Mouse (Mus musculus): Measurements from ENCODE around the gene Glb1. TPM values are rescaled to one million over a fixed set of nuclear protein-coding genes. Genes with fewer than 3 reads are reported as not detected.
"Not testable (repeated sequence)": the region's sequence is repeated elsewhere in the genome, so short reads cannot be mapped to it uniquely, and the experiment has no call there.

Glb1 gene
- polyA plus RNA-seq, 1 experiment from 2014 or later, result 24.4 TPM

DNA sequence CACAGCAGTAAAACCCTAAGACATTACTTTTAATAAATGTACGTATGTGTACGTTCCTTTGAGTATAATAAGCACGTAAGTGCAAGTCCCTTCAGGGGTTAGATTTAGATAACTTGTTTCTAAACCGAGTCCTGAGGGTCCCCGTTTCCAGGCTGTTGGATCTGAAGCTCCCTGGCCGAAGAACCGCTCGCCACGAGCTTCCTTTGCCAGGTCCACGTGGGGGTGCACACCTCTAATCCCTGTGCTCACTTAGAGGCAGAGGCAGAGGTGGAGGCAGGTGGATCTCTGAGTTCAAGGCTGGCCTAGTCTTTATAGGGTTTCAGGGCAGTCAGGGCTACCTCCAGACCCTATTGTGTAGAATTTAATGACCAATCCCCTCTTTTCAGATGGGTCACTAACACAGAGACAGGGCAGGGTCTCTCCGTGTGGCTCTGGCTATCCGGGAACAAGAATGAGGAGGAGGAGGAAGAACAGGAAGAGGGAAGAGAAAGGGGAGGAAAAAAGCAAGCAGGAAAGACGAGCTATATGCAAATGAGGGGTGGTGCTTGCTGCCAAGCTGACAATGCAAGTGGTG lies 117.1 kb downstream of the Glb1 start:
- Histone ChIP-seq H3K27ac (replicated peaks; ENCODE audit: low read depth, low read length) (no peak overlapping the region), H3K27me3 (ENCODE audit: control insufficient read depth, insufficient read depth, low read length) (no peaks in the 10 kb centered on the region), H3K9me3 (ENCODE audit: control insufficient read depth, low read length) (peaks cover 11% of the 10 kb centered on the region), H3K4me1 (ENCODE audit: control insufficient read depth, insufficient read depth, low read length) (no peaks in the 10 kb centered on the region), H3K36me3 (ENCODE audit: control insufficient read depth, insufficient read depth, low read length) (peaks cover 19% of the 10 kb centered on the region), H3K4me3 (ENCODE audit: low read depth, low read length) (no peak overlapping the region), H3K9ac (ENCODE audit: low read length) (no peak overlapping the region), H3K4me2 (ENCODE audit: low read depth, severe bottlenecking) (no peak overlapping the region)
- DNase-seq (ENCODE audit: low spot score) (no peak), ATAC-seq (ENCODE audit: insufficient number of reproducible peaks, low FRiP score, low TSS enrichment, low read depth) (no peak)
- 86% methylated on average over 13 of the region's 13 CpGs for WGBS

DNA sequence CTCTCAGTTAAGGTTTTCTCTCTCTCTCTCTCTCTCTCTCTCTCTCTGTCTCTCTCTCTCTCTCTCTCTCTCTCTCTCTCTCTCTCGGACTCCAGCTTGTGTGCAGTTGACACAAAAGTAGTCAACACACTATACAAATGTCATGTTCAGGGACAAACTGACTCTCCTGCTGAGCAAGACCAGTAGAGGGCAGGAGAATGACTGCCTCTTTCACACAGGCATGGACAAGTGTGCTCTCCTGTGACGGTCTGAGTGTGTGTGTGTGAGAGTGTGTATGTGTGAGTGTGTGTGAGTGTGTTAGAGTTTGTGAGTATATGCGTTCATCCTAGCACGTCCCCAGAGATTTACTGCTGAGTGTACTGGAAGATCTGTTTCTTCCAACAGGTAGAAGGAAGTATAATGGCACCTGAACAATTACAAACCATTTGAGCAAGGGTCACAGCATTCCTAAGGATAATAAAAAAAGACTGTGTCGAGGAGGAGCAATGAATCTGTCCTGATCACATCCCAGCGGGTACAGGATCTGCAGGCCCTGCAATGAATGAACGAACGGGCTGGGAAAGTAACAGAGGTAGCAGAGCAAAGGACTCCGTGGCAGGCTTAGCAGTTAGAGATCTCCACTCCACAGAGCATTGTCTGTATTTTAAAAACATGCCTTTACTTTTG lies 118.1 kb downstream of the Glb1 start:
- 60% methylated on average over 9 of the region's 9 CpGs for WGBS
- no peaks in the 10 kb centered on the region for H3K4me1 ChIP-seq (ENCODE audit: control insufficient read depth, insufficient read depth, low read length)
- DNase-seq (ENCODE audit: low spot score), result no peak
- peaks cover 2% of the 10 kb centered on the region; the same call in 1 of the 2 replicates for H3K9me3 ChIP-seq (ENCODE audit: control insufficient read depth, low read length)
- no peak for ATAC-seq (ENCODE audit: insufficient number of reproducible peaks, low FRiP score, low TSS enrichment, low read depth)
- H3K9ac ChIP-seq (ENCODE audit: low read length), result no peak overlapping the region
- H3K36me3 ChIP-seq (ENCODE audit: control insufficient read depth, insufficient read depth, low read length), result peaks cover 9% of the 10 kb centered on the region
- H3K4me2 ChIP-seq (ENCODE audit: low read depth, severe bottlenecking), result no peak overlapping the region
- no peak overlapping the region for H3K4me3 ChIP-seq (ENCODE audit: low read depth, low read length)
- H3K27ac ChIP-seq (replicated peaks; ENCODE audit: low read depth, low read length), result no peak overlapping the region
- no peaks in the 10 kb centered on the region for H3K27me3 ChIP-seq (ENCODE audit: control insufficient read depth, insufficient read depth, low read length)

DNA sequence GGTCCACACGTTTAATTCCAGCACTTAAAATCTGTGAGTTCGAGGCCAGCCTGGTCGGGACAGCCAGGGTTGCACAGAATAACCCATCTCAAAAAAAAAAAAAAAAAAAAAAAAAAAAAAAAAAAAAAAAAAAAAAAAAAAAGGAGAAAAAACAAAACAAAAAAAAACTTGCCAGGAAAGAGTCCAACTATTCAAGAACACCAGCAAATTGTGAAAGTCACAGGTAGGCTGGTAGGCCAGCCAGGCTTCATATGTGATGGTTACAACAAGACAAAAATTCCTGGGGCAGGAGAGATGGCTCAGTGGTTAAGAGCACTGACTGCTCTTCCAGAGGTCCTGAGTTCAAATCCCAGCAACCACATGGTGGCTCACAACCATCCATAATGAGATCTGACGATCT lies 119.7 kb downstream of the Glb1 start:
- DNase-seq (ENCODE audit: low spot score); H3K9me3 ChIP-seq (ENCODE audit: control insufficient read depth, low read length); H3K4me1 ChIP-seq (ENCODE audit: control insufficient read depth, insufficient read depth, low read length); H3K4me2 ChIP-seq (ENCODE audit: low read depth, severe bottlenecking); H3K4me3 ChIP-seq (ENCODE audit: low read depth, low read length); H3K27me3 ChIP-seq (ENCODE audit: control insufficient read depth, insufficient read depth, low read length); H3K9ac ChIP-seq (ENCODE audit: low read length); H3K27ac ChIP-seq (replicated peaks; ENCODE audit: low read depth, low read length); H3K36me3 ChIP-seq (ENCODE audit: control insufficient read depth, insufficient read depth, low read length); ATAC-seq (ENCODE audit: insufficient number of reproducible peaks, low FRiP score, low TSS enrichment, low read depth): not testable (repeated sequence)
- 80% methylated on average over 4 of the region's 4 CpGs for WGBS

DNA sequence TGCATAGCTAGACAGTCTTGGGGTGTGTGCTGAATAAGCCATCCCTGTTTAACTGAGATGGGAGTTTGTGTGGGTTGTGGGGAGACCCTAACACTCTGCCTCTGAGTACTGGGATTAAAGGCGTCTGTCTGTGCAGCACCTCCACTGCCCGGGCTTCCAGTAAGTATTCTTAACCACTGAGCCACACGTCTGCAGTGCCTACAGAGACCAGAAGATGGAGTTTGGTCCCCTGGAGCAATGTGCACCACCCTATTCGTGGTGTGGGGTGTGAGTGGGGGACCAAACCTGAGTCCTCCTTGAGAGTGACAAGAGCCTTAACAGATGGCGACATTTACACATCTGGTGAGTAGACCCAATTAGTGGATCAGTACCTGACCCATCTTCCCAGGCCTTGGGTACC lies 121.2 kb downstream of the Glb1 start:
- no peak overlapping the region for H3K4me2 ChIP-seq (ENCODE audit: low read depth, severe bottlenecking)
- H3K4me3 ChIP-seq (ENCODE audit: low read depth, low read length), result no peak overlapping the region
- H3K27me3 ChIP-seq (ENCODE audit: control insufficient read depth, insufficient read depth, low read length), result no peaks in the 10 kb centered on the region
- DNase-seq (ENCODE audit: low spot score) (no peak), ATAC-seq (ENCODE audit: insufficient number of reproducible peaks, low FRiP score, low TSS enrichment, low read depth) (no peak)
- 51% methylated on average over 5 of the region's 5 CpGs for WGBS
- no peaks in the 10 kb centered on the region; the same call in 1 of the 2 replicates for H3K36me3 ChIP-seq (ENCODE audit: control insufficient read depth, insufficient read depth, low read length)
- no peaks in the 10 kb centered on the region for H3K9me3 ChIP-seq (ENCODE audit: control insufficient read depth, low read length)
- peaks cover 15% of the 10 kb centered on the region for H3K4me1 ChIP-seq (ENCODE audit: control insufficient read depth, insufficient read depth, low read length)
- no peak overlapping the region for H3K9ac ChIP-seq (ENCODE audit: low read length)
- no peak overlapping the region for H3K27ac ChIP-seq (replicated peaks; ENCODE audit: low read depth, low read length)

DNA sequence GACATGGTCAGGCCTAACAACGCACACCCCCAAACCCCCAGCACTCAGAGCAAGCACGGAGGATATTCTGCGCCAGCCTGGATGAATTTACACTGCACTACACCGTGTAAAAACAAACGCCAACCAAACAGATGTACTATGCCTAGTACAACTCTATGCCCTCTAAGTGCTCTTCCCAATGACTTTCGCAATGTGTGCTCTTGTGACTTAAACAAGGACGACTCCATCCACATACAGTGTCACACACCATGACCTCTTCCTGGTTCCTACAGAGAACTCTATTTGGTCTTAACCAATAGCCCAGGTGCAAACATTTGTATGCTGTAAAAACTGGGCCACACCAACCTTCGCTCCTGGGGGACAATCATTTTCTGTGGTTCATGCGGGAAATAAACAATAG lies 121.6 kb downstream of the Glb1 start:
- no peak overlapping the region for H3K4me3 ChIP-seq (ENCODE audit: low read depth, low read length)
- no peaks in the 10 kb centered on the region for H3K27me3 ChIP-seq (ENCODE audit: control insufficient read depth, insufficient read depth, low read length)
- ATAC-seq (ENCODE audit: insufficient number of reproducible peaks, low FRiP score, low TSS enrichment, low read depth) (no peak), DNase-seq (ENCODE audit: low spot score) (no peak)
- no peak overlapping the region for H3K9ac ChIP-seq (ENCODE audit: low read length)
- 97% methylated on average over 9 of the region's 9 CpGs for whole genome bisulfite sequencing
- peaks cover 16% of the 10 kb centered on the region for H3K4me1 ChIP-seq (ENCODE audit: control insufficient read depth, insufficient read depth, low read length)
- no peak overlapping the region for H3K27ac ChIP-seq (replicated peaks; ENCODE audit: low read depth, low read length)
- H3K9me3 ChIP-seq (ENCODE audit: control insufficient read depth, low read length), result no peaks in the 10 kb centered on the region
- H3K4me2 ChIP-seq (ENCODE audit: low read depth, severe bottlenecking), result no peak overlapping the region
- no peaks in the 10 kb centered on the region; the same call in 1 of the 2 replicates for H3K36me3 ChIP-seq (ENCODE audit: control insufficient read depth, insufficient read depth, low read length)

Other genes with a start within 250 kb of the Glb1 start
- not detected in 2 replicates for gene Bcl2a1c, start 70.9 kb upstream of the Glb1 start, polyA plus RNA-seq (2014; fragmentation: Nextera tagmentation; extraction: Ambion mirVana)
- 57.6 and 66.7 TPM in 2 replicates for gene Crtap, start 10.4 kb upstream of the Glb1 start, polyA plus RNA-seq (2014; fragmentation: Nextera tagmentation; extraction: Ambion mirVana)
- 3.6 and 5.1 TPM in 2 replicates for gene Tmppe, start within 50 bp of the Glb1 start, polyA plus RNA-seq (2014; fragmentation: Nextera tagmentation; extraction: Ambion mirVana)
- gene Ccr4, start 103.8 kb downstream of the Glb1 start, polyA plus RNA-seq (2014; fragmentation: Nextera tagmentation; extraction: Ambion mirVana), result 0.07 and 0.08 TPM in 2 replicates
- gene C130032M10Rik, start 114.6 kb downstream of the Glb1 start, polyA plus RNA-seq (2014; fragmentation: Nextera tagmentation; extraction: Ambion mirVana), result 0.37 and 0.67 TPM in 2 replicates
- gene Trim71, start 163.3 kb downstream of the Glb1 start, polyA plus RNA-seq (2014; fragmentation: Nextera tagmentation; extraction: Ambion mirVana), result 3.7 and 4.0 TPM in 2 replicates
- gene Cnot10, start 239.1 kb downstream of the Glb1 start, polyA plus RNA-seq (2014; fragmentation: Nextera tagmentation; extraction: Ambion mirVana), result 71.8 and 80.7 TPM in 2 replicates